Mouse (Mus musculus): ENCODE measurements around the gene Tmem156. TPM values are rescaled to one million over a fixed set of nuclear protein-coding genes. Genes with fewer than 3 reads are reported as not detected.
A peak's percentile ranks its signal among the peaks of the same experiment; 100 is the strongest.

Gene Tmem156
- polyA plus RNA-seq, 1 experiment from 2014 or later, result 0.72 TPM

DNA sequence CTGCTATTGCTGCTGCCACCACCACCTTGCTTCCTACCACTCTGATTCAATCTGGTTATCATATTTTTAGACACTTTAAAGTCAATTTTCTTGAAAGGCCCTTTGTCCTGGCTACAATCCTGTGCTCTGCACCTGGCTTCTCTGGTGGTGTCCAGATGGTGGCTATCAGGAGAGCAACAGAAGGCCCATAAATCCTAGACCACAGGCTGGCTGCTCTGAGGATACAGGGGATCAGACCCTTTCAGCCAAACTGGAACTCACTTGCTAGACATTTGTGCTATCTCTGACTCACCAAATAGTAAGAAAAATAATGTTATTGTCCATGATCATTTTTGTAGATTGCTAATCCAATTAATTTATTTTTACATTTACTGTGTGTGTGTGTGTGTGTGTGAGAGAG lies 1.8 kb upstream of the Tmem156 start:
- 0 out of 2 replicates have a peak, but pooled peaks cover 6% of the 10 kb centered on the region for H3K4me1 ChIP-seq (ENCODE audit: control insufficient read depth, insufficient read depth, low read length)
- H3K9ac ChIP-seq (replicated peaks; ENCODE audit: low read depth, low read length), result no peak overlapping the region
- no peak overlapping the region for H3K4me2 ChIP-seq (replicated peaks; ENCODE audit: low read depth, low read length)
- H3K9me3 ChIP-seq (ENCODE audit: control insufficient read depth, low read depth, low read length), result no peaks in the 10 kb centered on the region
- no peak overlapping the region for H3K27ac ChIP-seq (ENCODE audit: low read length)
- no peak for ATAC-seq (ENCODE audit: insufficient number of reproducible peaks, insufficient read depth, low FRiP score, low read depth)
- no peaks in the 10 kb centered on the region for H3K27me3 ChIP-seq (ENCODE audit: control insufficient read depth, insufficient read depth, low read length)
- H3K4me3 ChIP-seq (ENCODE audit: low read depth, low read length), result no peak overlapping the region
- no peaks in the 10 kb centered on the region for H3K36me3 ChIP-seq (ENCODE audit: control insufficient read depth, insufficient read depth, low read length)

DNA sequence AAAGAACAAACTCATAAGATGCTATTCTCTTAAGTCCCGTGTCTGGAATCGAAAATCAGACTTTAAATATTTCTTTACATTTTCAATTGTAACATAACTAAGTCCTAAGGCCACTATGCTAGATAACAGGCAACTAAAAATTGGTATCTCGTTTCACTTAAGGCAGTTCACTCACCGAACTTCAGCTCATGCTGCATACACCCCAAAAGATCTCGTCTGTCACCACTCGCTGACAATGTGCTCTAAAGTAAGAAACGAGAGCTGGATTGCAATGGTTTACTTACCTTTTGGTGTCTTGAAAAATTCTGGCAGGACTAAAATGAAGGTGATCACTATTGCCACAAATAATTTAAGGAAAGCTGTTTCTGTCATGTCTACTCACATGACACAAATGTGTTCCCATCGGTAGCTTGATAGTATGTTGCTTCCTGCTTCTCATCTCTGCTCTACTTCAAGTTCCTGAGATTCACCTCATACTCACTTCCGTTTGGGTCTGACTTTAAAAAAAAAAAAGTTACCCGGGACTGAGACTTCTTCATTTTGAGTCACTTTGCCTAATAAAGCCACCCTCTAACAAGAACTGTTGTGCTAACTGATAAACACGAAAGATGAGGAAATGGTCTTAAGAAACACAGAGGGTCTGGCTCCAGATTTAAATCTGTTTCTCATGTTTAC lies 611 bp downstream of the Tmem156 start:
- Histone ChIP-seq H3K27me3 (ENCODE audit: control insufficient read depth, insufficient read depth, low read length) (no peaks in the 10 kb centered on the region), H3K36me3 (ENCODE audit: control insufficient read depth, insufficient read depth, low read length) (no peaks in the 10 kb centered on the region), H3K9ac (replicated peaks; ENCODE audit: low read depth, low read length) (no peak overlapping the region), H3K27ac (ENCODE audit: low read length) (no peak overlapping the region), H3K4me3 (ENCODE audit: low read depth, low read length) (no peak overlapping the region), H3K4me2 (replicated peaks; ENCODE audit: low read depth, low read length) (no peak overlapping the region), H3K4me1 (ENCODE audit: control insufficient read depth, insufficient read depth, low read length) (0 out of 2 replicates have a peak, but pooled peaks cover 6% of the 10 kb centered on the region), H3K9me3 (ENCODE audit: control insufficient read depth, low read depth, low read length) (no peaks in the 10 kb centered on the region)
- ATAC-seq (ENCODE audit: insufficient number of reproducible peaks, insufficient read depth, low FRiP score, low read depth), result no peak
- WGBS, result 58% methylated on average over 11 of the region's 11 CpGs

DNA sequence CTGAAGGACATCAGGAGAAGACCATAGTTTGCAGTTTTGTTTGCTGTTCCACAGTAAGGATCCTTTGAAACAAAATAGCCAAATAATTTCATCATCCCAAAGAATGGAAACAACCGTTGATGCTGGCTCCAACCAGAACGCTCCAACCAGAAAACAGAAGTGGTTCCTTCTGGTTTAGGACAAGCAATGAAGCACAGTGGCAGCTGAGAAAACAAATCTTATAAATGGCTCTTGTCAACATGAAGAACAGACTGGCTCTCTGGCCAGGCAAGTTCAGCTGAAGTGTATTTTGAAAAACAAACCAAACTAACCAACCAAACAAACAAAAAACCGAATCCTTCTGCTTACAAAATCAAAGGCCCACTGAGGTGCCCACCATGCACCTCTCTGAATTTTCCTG lies 2.2 kb downstream of the Tmem156 start:
- no peaks in the 10 kb centered on the region for H3K27me3 ChIP-seq (ENCODE audit: control insufficient read depth, insufficient read depth, low read length)
- ATAC-seq (ENCODE audit: insufficient number of reproducible peaks, insufficient read depth, low FRiP score, low read depth), result no peak
- no peak overlapping the region for H3K4me2 ChIP-seq (replicated peaks; ENCODE audit: low read depth, low read length)
- H3K9me3 ChIP-seq (ENCODE audit: control insufficient read depth, low read depth, low read length), result no peaks in the 10 kb centered on the region
- H3K4me3 ChIP-seq (ENCODE audit: low read depth, low read length), result no peak overlapping the region
- H3K9ac ChIP-seq (replicated peaks; ENCODE audit: low read depth, low read length), result no peak overlapping the region
- 63% methylated on average over 3 of the region's 3 CpGs for WGBS
- no peak overlapping the region for H3K27ac ChIP-seq (ENCODE audit: low read length)
- H3K4me1 ChIP-seq (ENCODE audit: control insufficient read depth, insufficient read depth, low read length), result 0 out of 2 replicates have a peak, but pooled peaks cover 6% of the 10 kb centered on the region
- no peaks in the 10 kb centered on the region for H3K36me3 ChIP-seq (ENCODE audit: control insufficient read depth, insufficient read depth, low read length)

DNA sequence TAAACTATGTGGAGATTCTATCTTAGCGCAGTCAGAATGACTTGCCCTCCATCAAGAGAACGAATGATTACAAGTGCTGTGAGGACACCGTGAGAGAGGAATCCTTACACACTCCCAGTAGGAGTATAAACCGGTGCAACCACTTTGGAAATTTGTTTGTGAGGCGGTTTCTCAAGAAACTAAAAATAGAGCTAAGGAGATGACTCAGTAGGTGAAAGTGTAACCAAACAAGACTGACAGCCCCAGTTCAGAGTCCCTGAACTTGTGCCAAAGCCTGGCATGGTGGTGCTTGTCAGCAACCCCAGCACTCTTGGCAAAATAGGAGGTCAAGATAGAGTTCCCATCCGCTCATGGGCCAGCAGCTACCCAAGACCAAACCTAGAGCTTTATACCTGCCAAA lies 5.4 kb downstream of the Tmem156 start:
- WGBS, result 68% methylated on average over 6 of the region's 6 CpGs
- H3K27ac ChIP-seq (ENCODE audit: low read length), result no peak overlapping the region
- no peaks in the 10 kb centered on the region for H3K4me1 ChIP-seq (ENCODE audit: control insufficient read depth, insufficient read depth, low read length)
- no peak for ATAC-seq (ENCODE audit: insufficient number of reproducible peaks, insufficient read depth, low FRiP score, low read depth)
- no peaks in the 10 kb centered on the region for H3K27me3 ChIP-seq (ENCODE audit: control insufficient read depth, insufficient read depth, low read length)
- no peaks in the 10 kb centered on the region for H3K36me3 ChIP-seq (ENCODE audit: control insufficient read depth, insufficient read depth, low read length)
- H3K9ac ChIP-seq (replicated peaks; ENCODE audit: low read depth, low read length), result no peak overlapping the region
- no peak overlapping the region for H3K4me3 ChIP-seq (ENCODE audit: low read depth, low read length)
- H3K4me2 ChIP-seq (replicated peaks; ENCODE audit: low read depth, low read length), result no peak overlapping the region
- H3K9me3 ChIP-seq (ENCODE audit: control insufficient read depth, low read depth, low read length), result no peaks in the 10 kb centered on the region

DNA sequence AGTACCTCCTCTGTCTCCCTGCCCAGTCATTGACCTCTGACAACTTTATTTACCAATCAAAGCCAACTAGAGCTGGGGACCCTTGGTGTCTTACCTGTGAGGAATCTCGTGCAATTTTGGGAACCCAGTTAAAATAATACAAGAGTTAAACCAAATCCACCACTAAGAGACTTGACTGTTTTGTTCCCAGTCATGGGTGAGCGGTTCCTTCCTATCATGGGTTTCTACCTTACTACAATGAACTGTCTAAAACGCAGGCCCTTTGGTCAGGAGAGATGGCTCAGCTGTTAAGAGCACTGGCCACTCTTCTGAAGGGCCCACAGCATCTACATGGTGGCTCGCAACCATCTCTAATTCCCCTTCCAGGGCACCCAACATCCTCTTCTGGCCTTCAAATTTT lies 10.1 kb downstream of the Tmem156 start:
- H3K4me2 ChIP-seq (replicated peaks; ENCODE audit: low read depth, low read length), result no peak overlapping the region
- WGBS, result 83% methylated on average over 4 of the region's 4 CpGs
- H3K27me3 ChIP-seq (ENCODE audit: control insufficient read depth, insufficient read depth, low read length), result no peaks in the 10 kb centered on the region
- ATAC-seq (ENCODE audit: insufficient number of reproducible peaks, insufficient read depth, low FRiP score, low read depth), result no peak
- H3K27ac ChIP-seq (ENCODE audit: low read length), result no peak overlapping the region
- no peak overlapping the region for H3K4me3 ChIP-seq (ENCODE audit: low read depth, low read length)
- H3K36me3 ChIP-seq (ENCODE audit: control insufficient read depth, insufficient read depth, low read length), result no peaks in the 10 kb centered on the region
- no peaks in the 10 kb centered on the region for H3K4me1 ChIP-seq (ENCODE audit: control insufficient read depth, insufficient read depth, low read length)
- no peaks in the 10 kb centered on the region for H3K9me3 ChIP-seq (ENCODE audit: control insufficient read depth, low read depth, low read length)
- no peak overlapping the region for H3K9ac ChIP-seq (replicated peaks; ENCODE audit: low read depth, low read length)

DNA sequence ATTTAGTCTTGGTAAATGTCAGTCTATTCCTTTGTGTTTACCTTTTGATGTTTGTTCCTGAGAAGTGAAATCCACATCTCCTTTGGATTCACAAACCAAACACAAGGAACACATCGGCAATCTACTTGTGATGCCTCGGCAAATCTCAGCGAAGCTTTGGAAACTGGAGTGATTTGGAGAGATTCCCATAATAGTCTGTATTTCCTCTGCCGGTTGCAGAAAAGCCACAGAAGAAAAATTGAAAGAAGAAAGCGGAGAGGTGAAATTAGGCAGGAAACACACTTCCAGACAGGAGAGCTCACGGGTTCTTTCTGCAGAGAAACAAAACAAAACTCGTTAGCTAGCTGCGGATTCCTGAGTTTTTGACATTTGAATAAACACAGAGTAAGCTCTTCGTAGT lies 12.1 kb downstream of the Tmem156 start:
- 23% methylated on average over 9 of the region's 9 CpGs for WGBS
- Histone ChIP-seq H3K27me3 (ENCODE audit: control insufficient read depth, insufficient read depth, low read length) (no peaks in the 10 kb centered on the region), H3K36me3 (ENCODE audit: control insufficient read depth, insufficient read depth, low read length) (no peaks in the 10 kb centered on the region), H3K27ac (ENCODE audit: low read length) (no peak overlapping the region), H3K4me3 (ENCODE audit: low read depth, low read length) (peak overlapping the region; percentile 15; the same call in 1 of the 2 replicates), H3K9ac (replicated peaks; ENCODE audit: low read depth, low read length) (peak overlapping the region; percentile 31; the same call in 1 of the 2 replicates), H3K4me2 (replicated peaks; ENCODE audit: low read depth, low read length) (peak overlapping the region; percentile 24), H3K9me3 (ENCODE audit: control insufficient read depth, low read depth, low read length) (no peaks in the 10 kb centered on the region), H3K4me1 (ENCODE audit: control insufficient read depth, insufficient read depth, low read length) (no peaks in the 10 kb centered on the region)
- ATAC-seq (ENCODE audit: insufficient number of reproducible peaks, insufficient read depth, low FRiP score, low read depth), result no peak

DNA sequence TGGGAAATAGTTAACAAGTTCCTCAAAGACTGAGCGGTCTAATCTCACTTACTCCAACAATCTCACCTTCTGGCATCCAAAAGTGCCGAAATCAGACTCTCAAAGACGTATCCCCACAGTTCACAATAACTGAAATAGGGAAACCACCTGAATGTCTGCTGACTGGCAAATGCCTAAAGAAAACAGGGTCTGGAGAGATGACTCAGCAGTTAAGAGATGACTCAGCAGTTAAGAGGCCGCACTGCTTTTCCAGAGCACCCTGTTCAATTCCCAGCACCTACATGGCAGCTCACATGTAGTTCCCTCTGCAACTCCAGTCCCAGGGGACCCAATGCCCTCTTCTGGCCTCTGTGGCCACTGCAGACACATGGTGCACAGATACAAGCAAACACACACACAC lies 13.9 kb downstream of the Tmem156 start:
- no peaks in the 10 kb centered on the region for H3K27me3 ChIP-seq (ENCODE audit: control insufficient read depth, insufficient read depth, low read length)
- no peak overlapping the region for H3K27ac ChIP-seq (ENCODE audit: low read length)
- H3K36me3 ChIP-seq (ENCODE audit: control insufficient read depth, insufficient read depth, low read length), result no peaks in the 10 kb centered on the region
- ATAC-seq (ENCODE audit: insufficient number of reproducible peaks, insufficient read depth, low FRiP score, low read depth), result no peak
- H3K4me1 ChIP-seq (ENCODE audit: control insufficient read depth, insufficient read depth, low read length), result no peaks in the 10 kb centered on the region
- no peak overlapping the region for H3K9ac ChIP-seq (replicated peaks; ENCODE audit: low read depth, low read length)
- H3K9me3 ChIP-seq (ENCODE audit: control insufficient read depth, low read depth, low read length), result no peaks in the 10 kb centered on the region
- H3K4me3 ChIP-seq (ENCODE audit: low read depth, low read length), result no peak overlapping the region
- H3K4me2 ChIP-seq (replicated peaks; ENCODE audit: low read depth, low read length), result no peak overlapping the region
- 94% methylated on average over 4 of the region's 4 CpGs for WGBS

DNA sequence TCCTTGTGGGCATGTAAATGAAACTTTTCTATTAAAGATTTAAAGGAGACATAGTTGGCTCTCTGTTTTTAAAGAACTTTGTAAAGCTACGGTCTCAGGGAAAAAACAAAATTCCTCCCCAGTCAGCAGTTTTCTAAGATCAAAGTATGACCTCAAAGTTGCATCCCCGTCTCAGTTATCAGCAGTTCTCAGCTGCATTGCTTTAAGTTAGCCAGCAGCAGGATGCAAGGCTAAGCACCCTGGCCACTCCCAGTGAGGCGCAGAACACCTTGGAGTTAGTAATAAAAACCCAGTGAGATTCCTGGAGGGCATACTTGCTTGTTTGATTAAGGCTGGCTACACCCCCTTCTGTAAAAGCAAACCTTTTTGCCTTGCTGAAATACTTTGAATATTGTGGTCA lies 15.2 kb downstream of the Tmem156 start:
- no peak overlapping the region for H3K4me2 ChIP-seq (replicated peaks; ENCODE audit: low read depth, low read length)
- no peak overlapping the region for H3K9ac ChIP-seq (replicated peaks; ENCODE audit: low read depth, low read length)
- ATAC-seq (ENCODE audit: insufficient number of reproducible peaks, insufficient read depth, low FRiP score, low read depth), result no peak
- H3K27ac ChIP-seq (ENCODE audit: low read length), result no peak overlapping the region
- H3K9me3 ChIP-seq (ENCODE audit: control insufficient read depth, low read depth, low read length), result no peaks in the 10 kb centered on the region
- H3K4me1 ChIP-seq (ENCODE audit: control insufficient read depth, insufficient read depth, low read length), result no peaks in the 10 kb centered on the region
- H3K36me3 ChIP-seq (ENCODE audit: control insufficient read depth, insufficient read depth, low read length), result no peaks in the 10 kb centered on the region
- no peak overlapping the region for H3K4me3 ChIP-seq (ENCODE audit: low read depth, low read length)
- no peaks in the 10 kb centered on the region for H3K27me3 ChIP-seq (ENCODE audit: control insufficient read depth, insufficient read depth, low read length)
- WGBS, result 43% methylated on average over 3 of the region's 3 CpGs

DNA sequence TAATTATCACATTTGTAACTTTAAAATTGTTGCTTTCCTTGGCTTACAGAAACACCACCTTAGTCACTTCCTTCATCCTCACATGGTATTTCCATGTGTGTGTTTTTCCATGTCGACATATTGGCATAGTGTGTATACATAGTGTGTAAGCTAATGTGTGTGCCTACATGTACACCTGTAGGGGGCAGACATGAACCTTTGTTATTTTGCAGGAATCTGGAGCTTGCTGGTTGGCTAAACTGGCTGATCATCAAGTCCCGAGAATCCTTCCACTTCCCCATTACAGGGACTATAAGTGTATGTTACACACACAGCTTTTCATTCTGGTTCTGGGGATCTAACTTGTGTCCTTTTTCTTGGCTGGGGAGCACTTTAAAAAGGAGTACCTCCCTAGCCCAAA lies 15.8 kb downstream of the Tmem156 start:
- WGBS, result 84% methylated on average over 2 of the region's 2 CpGs

More for the DNA sequence above, 15.8 kb downstream of the Tmem156 start:
- Histone ChIP-seq H3K27me3 (ENCODE audit: control insufficient read depth, insufficient read depth, low read length) (no peaks in the 10 kb centered on the region), H3K4me1 (ENCODE audit: control insufficient read depth, insufficient read depth, low read length) (no peaks in the 10 kb centered on the region), H3K36me3 (ENCODE audit: control insufficient read depth, insufficient read depth, low read length) (no peaks in the 10 kb centered on the region), H3K4me2 (replicated peaks; ENCODE audit: low read depth, low read length) (no peak overlapping the region), H3K27ac (ENCODE audit: low read length) (no peak overlapping the region), H3K9ac (replicated peaks; ENCODE audit: low read depth, low read length) (no peak overlapping the region), H3K4me3 (ENCODE audit: low read depth, low read length) (no peak overlapping the region), H3K9me3 (ENCODE audit: control insufficient read depth, low read depth, low read length) (no peaks in the 10 kb centered on the region)
- no peak for ATAC-seq (ENCODE audit: insufficient number of reproducible peaks, insufficient read depth, low FRiP score, low read depth)

Measured in stomach, embryonic 14.5 days (tissue).